Mouse (Mus musculus): Measurements from ENCODE around the gene 1700028K03Rik.

DNA sequence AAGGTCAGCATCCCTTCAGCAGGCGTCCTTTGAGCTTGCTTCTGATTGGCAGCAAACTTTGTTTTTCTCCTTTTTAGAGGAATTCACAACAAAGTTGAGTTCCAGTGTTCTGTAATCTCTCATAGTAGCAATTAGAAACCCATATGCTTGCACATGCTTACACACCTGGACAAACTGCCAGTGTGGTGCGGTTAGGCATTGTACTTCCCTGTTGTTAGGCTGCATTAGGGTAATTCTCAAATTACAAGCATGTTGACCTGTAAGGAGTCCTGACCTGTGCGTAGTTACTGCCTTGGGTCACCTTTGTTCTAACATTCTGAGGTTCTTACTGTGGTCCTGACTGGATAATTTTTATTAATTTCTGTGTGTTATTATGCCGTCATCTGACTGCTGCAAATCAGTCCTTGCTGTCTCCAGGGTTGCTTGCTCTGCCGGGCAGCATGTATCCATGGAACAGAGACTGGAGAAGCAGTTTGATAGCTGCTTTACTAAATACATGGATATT is 35.7 kb upstream of the 1700028K03Rik start:
- TF ChIP-seq POLR2A (IDR thresholded peaks at IDR 0.05; ENCODE audit: control insufficient read depth, extremely low read depth, insufficient read depth, low read length, poor library complexity) (no peak), CTCF (IDR thresholded peaks at IDR 0.05; ENCODE audit: borderline replicate concordance, control insufficient read depth, extremely low read depth, insufficient read depth, low read length, poor library complexity) (no peak)

Measured in thymus, adult 2 months (tissue).